Mouse (Mus musculus) MEL (cell line): ENCODE data around the gene Vmn1r219. TPM values are rescaled to one million over a fixed set of nuclear protein-coding genes. Genes with fewer than 3 reads are reported as not detected.
"Not testable (repeated sequence)": the region's sequence is repeated elsewhere in the genome, so short reads cannot be mapped to it uniquely, and the experiment has no call there.

ENCODE experiments used
- DNase-seq: peaks from one replicate; pipeline ENCODE4 v3.0.0; 2011; ENCODE audit warnings: low read depth, low spot score
- H3K27ac ChIP-seq: 2 replicates; pipeline ENCODE4 v1.5.1; 2012; ENCODE audit warnings: low read depth, mild to moderate bottlenecking, control low read depth, low read length, moderate library complexity; ENCODE audit not compliant: control insufficient read depth
- H3K27me3 ChIP-seq, 2 experiments: fragments of 150-350 bp in 1 of 2; sonication (generic) in 1 of 2; 2 replicates each; pipeline ENCODE4 v1.6.1; 2012; ENCODE audit warnings: low read length in 2 of 2, mild to moderate bottlenecking in 2 of 2, improper control_type of control experiment in 1 of 2, moderate library complexity in 1 of 2; ENCODE audit not compliant: insufficient read depth in 2 of 2, control insufficient read depth in 1 of 2
- H3K36me3 ChIP-seq, 2 experiments: 2 replicates each; pipeline ENCODE4 v1.6.1; 2012 to 2014; ENCODE audit warnings: low read length in 2 of 2, improper control_type of control experiment in 1 of 2, inconsistent platforms in 1 of 2, mild to moderate bottlenecking in 1 of 2; ENCODE audit not compliant: insufficient read depth in 2 of 2, control insufficient read depth in 1 of 2
- H3K4me1 ChIP-seq, 2 experiments: fragments of 150-350 bp in 1 of 2; sonication (generic) in 1 of 2; 2 replicates each; pipeline ENCODE4 v1.6.1; 2012; ENCODE audit warnings: low read length in 2 of 2, improper control_type of control experiment in 1 of 2, mild to moderate bottlenecking in 1 of 2; ENCODE audit not compliant: insufficient read depth in 2 of 2, control insufficient read depth in 1 of 2
- H3K4me3 ChIP-seq, 2 experiments: fragments of 150-350 bp in 1 of 2; sonication (generic) in 1 of 2; 2 replicates each; pipeline ENCODE4 v1.5.1; 2012; ENCODE audit warnings: low read depth in 2 of 2, low read length in 2 of 2, mild to moderate bottlenecking in 2 of 2, moderate library complexity in 2 of 2, control low read depth in 1 of 2, improper control_type of control experiment in 1 of 2; ENCODE audit not compliant: control insufficient read depth in 1 of 2, insufficient read depth in 1 of 2
- H3K79me2 ChIP-seq: 2 replicates; pipeline ENCODE4 v1.6.1; 2012; ENCODE audit warnings: mild to moderate bottlenecking, low read length, moderate library complexity; ENCODE audit not compliant: control insufficient read depth, poor library complexity, insufficient read depth
- H3K9ac ChIP-seq: 2 replicates; pipeline ENCODE4 v1.6.1; 2012; ENCODE audit warnings: low read depth, mild to moderate bottlenecking, control low read depth, low read length, moderate library complexity; ENCODE audit not compliant: control insufficient read depth, poor library complexity, severe bottlenecking
- H3K9me3 ChIP-seq: fragments of 150-350 bp; sonication (generic); replicated peaks from 2 replicates; pipeline ENCODE4 v1.6.1; 2012; ENCODE audit warnings: mild to moderate bottlenecking, low read length, improper control_type of control experiment, moderate library complexity; ENCODE audit not compliant: insufficient read depth
- POLR2AphosphoS5 ChIP-seq: IDR thresholded peaks from 2 replicates; pipeline ENCODE4 v1.6.1; 2012; ENCODE audit warnings: low read depth, borderline replicate concordance, mild to moderate bottlenecking, inconsistent platforms, low read length, moderate library complexity, mixed read lengths
- polyA plus RNA-seq, 2 experiments: library from polyadenylated mRNA; stranded (reverse) in 1 of 2; unstranded in 1 of 2; fragments of >175 nt in 1 of 2; fragments of >200 nt in 1 of 2; gene quantifications; 2 replicates each; pipeline versions ENCODE4 v1.2.1 to v1.2.4; 2012; ENCODE audit warnings: low replicate concordance in 2 of 2, low read depth in 1 of 2; ENCODE audit not compliant: insufficient read length in 2 of 2, insufficient read depth in 1 of 2, missing spikeins in 1 of 2
- total RNA-seq: library from RNA; depleted of rRNA; stranded (reverse); fragments of 300-350 nt; gene quantifications from 2 replicates; pipeline ENCODE4 v1.2.3, GENCODE M21; 2012; rRNA removed

The Vmn1r219 gene
- total and polyA plus RNA-seq, 3 experiments: not detected

DNA sequence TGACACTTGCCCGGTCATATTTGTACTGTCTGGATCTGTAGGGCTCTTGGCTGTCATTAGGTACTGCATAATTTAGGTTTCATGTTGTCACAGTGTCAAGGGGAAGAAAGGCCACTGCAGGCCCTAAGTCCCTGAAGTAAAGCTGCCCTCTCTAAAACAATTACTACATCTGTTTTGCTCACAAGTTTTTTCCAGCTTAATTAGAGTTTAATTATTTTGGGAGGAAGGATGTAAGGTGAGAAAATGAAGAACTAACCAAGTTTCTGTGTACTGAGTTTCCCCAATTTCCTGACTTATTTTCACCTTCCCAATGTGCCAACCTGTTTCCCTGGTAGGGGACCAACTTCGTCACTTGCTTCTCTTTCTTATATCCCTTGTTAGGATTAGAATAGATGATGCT is 28.8 kb downstream of the Vmn1r219 start, which contains the start of gene Vmn1r220:
Vmn1r220 (minus strand) TSS at position 101 of the 400 bp plus-strand sequence.
- H3K27ac ChIP-seq: no peak within 1 kb of the TSS
- DNase-seq: no peak
- H3K9ac ChIP-seq: no peak within 1 kb of the TSS
- H3K4me3 ChIP-seq: no peak within 1 kb of the TSS
- no peaks in the 10 kb centered on the region for H3K79me2 ChIP-seq
- no peaks in the 10 kb centered on the region for H3K27me3 ChIP-seq
- no peaks in the 10 kb centered on the region for H3K36me3 ChIP-seq
- H3K4me1 ChIP-seq: no peaks in the 10 kb centered on the region
- no peak for TF ChIP-seq POLR2AphosphoS5
- TF ChIP-seq, all 39 proteins: peak for 0
- no peaks in the 10 kb centered on the region for H3K9me3 ChIP-seq

DNA sequence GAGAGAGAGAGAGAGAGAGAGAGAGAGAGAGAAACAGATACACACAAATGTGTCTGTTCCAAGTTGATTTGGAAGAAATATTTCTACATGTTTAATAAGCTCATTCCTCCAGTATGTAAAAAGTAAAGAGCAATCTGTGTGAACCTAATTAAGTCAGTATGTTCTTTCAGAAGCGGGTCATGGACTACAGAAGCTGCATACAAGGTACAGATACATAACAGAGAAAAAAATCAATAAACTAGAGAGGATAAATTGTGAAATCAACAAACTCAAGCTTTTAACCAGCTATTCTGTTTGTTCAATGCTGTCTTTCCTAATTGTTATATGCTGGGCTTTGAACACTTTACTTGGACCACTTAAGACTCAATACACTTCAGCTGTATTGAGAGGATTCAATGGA is 44.8 kb downstream of the Vmn1r219 start:
- not testable (repeated sequence) for H3K27me3 ChIP-seq, H3K4me3 ChIP-seq, H3K36me3 ChIP-seq, H3K9ac ChIP-seq, H3K79me2 ChIP-seq, H3K4me1 ChIP-seq, H3K27ac ChIP-seq, H3K9me3 ChIP-seq, DNase-seq

DNA sequence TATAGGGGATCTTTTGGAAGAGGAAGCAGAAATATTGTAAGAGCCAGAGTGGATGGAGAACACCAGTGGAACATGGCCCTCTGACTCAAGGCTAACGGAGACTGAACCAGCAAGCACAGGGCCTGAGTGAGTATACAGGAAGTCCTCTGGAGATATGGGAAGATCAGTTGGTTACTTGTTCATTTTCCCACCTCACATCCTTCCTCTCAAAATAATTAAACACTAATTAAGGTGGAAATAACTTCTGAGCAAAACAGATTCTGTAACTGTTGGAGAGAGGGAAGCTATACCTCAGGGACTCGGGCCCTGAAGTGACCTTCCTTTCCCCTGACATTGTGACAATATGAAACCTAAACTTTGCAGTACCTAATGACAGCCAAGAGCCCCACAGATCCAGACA is 54.7 kb downstream of the Vmn1r219 start, which contains the start of gene Vmn1r221:
Vmn1r221 (plus strand) TSS at position 301 of the 400 bp plus-strand sequence.
- not testable (repeated sequence) for DNase-seq, H3K79me2 ChIP-seq, H3K27ac ChIP-seq, H3K9me3 ChIP-seq, H3K36me3 ChIP-seq, H3K4me3 ChIP-seq, H3K4me1 ChIP-seq, H3K9ac ChIP-seq, H3K27me3 ChIP-seq

Other genes with a start within 250 kb of the Vmn1r219 start
- not detected in 2 replicates for gene Vmn1r213, start 151.7 kb upstream of the Vmn1r219 start, total RNA-seq
- not detected for gene Vmn1r213, start 151.7 kb upstream of the Vmn1r219 start, polyA plus RNA-seq
- not detected in 2 replicates for gene Vmn1r214, start 128.9 kb upstream of the Vmn1r219 start, total RNA-seq
- not detected for gene Vmn1r214, start 128.9 kb upstream of the Vmn1r219 start, polyA plus RNA-seq
- gene Vmn1r215, start 91.3 kb upstream of the Vmn1r219 start, total RNA-seq: not detected in 2 replicates
- gene Vmn1r215, start 91.3 kb upstream of the Vmn1r219 start, polyA plus RNA-seq: not detected
- not detected in 2 replicates for gene Vmn1r217, start 41.1 kb upstream of the Vmn1r219 start, total RNA-seq
- not detected for gene Vmn1r217, start 41.1 kb upstream of the Vmn1r219 start, polyA plus RNA-seq
- gene Vmn1r218, start 26.2 kb upstream of the Vmn1r219 start, total RNA-seq: not detected in 2 replicates
- under 1 TPM in 1 of 2 experiments, not detected in 1; 0.01 TPM for gene Vmn1r218, start 26.2 kb upstream of the Vmn1r219 start, polyA plus RNA-seq
- not detected in 2 replicates for gene Vmn1r220, start 28.7 kb downstream of the Vmn1r219 start, total RNA-seq
- not detected for gene Vmn1r220, start 28.7 kb downstream of the Vmn1r219 start, polyA plus RNA-seq
- gene Vmn1r221, start 54.8 kb downstream of the Vmn1r219 start, total RNA-seq: not detected in 2 replicates
- gene Vmn1r221, start 54.8 kb downstream of the Vmn1r219 start, polyA plus RNA-seq: not detected
- gene Vmn1r222, start 76.6 kb downstream of the Vmn1r219 start, total RNA-seq: not detected in 2 replicates
- gene Vmn1r222, start 76.6 kb downstream of the Vmn1r219 start, polyA plus RNA-seq: not detected
- gene Vmn1r223, start 87.8 kb downstream of the Vmn1r219 start, total RNA-seq: not detected in 2 replicates
- gene Vmn1r223, start 87.8 kb downstream of the Vmn1r219 start, polyA plus RNA-seq: not detected
- 7.0 and 8.4 TPM in 2 replicates for gene Zfp322a, start 209.9 kb downstream of the Vmn1r219 start, total RNA-seq
- gene Zfp322a, start 209.9 kb downstream of the Vmn1r219 start, polyA plus RNA-seq: 1 to 10 TPM in 1 of 2 experiments, not detected in 1; 5.7 TPM